Mouse (Mus musculus): ENCODE results near the gene Ethe1. TPM values are rescaled to one million over a fixed set of nuclear protein-coding genes. Genes with fewer than 3 reads are reported as not detected.
"Not testable (repeated sequence)": the region's sequence is repeated elsewhere in the genome, so short reads cannot be mapped to it uniquely, and the experiment has no call there.

Gene Ethe1
- total and polyA plus RNA-seq, 2 experiments, result 71.1 to 227 TPM

- Histone ChIP-seq H3K79me2 (ENCODE audit: control insufficient read depth, insufficient read depth, low read length) (0 out of 2 replicates have a peak, but pooled peaks cover under 1% of the 10 kb centered on the region), H3K27ac (replicated peaks; ENCODE audit: insufficient read depth, low read depth, low read length) (no peak overlapping the region), H3K4me1 (ENCODE audit: control insufficient read depth, insufficient read depth, low read length) (no peaks in the 10 kb centered on the region), H3K27me3 (ENCODE audit: control insufficient read depth, insufficient read depth, low read length) (no peaks in the 10 kb centered on the region), H3K9ac (ENCODE audit: low read depth, low read length) (no peak overlapping the region), H3K4me3 (ENCODE audit: insufficient read depth, low read depth, low read length) (no peak overlapping the region), H3K36me3 (ENCODE audit: control insufficient read depth, insufficient read depth, low read length) (peaks cover 29% of the 10 kb centered on the region)
- 83% methylated on average over 8 of the region's 8 CpGs for WGBS
- DNase-seq (ENCODE audit: extremely low read depth, low read depth, low spot score), result no peak
- TF ChIP-seq POLR2A (IDR thresholded peaks at IDR 0.05; ENCODE audit: extremely low read depth, insufficient read depth, low read length), result no peak
- TF ChIP-seq CTCF (IDR thresholded peaks at IDR 0.05; ENCODE audit: low read depth, low read length), result no peak
Observed at GRCm38 (mm10) chr7:24617763-24618162, 30.4 kb downstream of the Ethe1 start.

- H3K36me3 ChIP-seq (ENCODE audit: control insufficient read depth, insufficient read depth, low read length), result peaks cover 31% of the 10 kb centered on the region
- H3K79me2 ChIP-seq (ENCODE audit: control insufficient read depth, insufficient read depth, low read length); H3K4me3 ChIP-seq (ENCODE audit: insufficient read depth, low read depth, low read length); H3K4me1 ChIP-seq (ENCODE audit: control insufficient read depth, insufficient read depth, low read length); H3K27me3 ChIP-seq (ENCODE audit: control insufficient read depth, insufficient read depth, low read length); H3K27ac ChIP-seq (replicated peaks; ENCODE audit: insufficient read depth, low read depth, low read length); DNase-seq (ENCODE audit: extremely low read depth, low read depth, low spot score); H3K9ac ChIP-seq (ENCODE audit: low read depth, low read length): not testable (repeated sequence)
- WGBS, result 97% methylated on average over 8 of the region's 8 CpGs
Observed at GRCm38 (mm10) chr7:24618374-24618773, 31.0 kb downstream of the Ethe1 start.

GRCm38 (mm10) chr7:24619671-24620397, 32.5 kb downstream of the Ethe1 start:
- Histone ChIP-seq H3K4me1 (ENCODE audit: control insufficient read depth, insufficient read depth, low read length) (no peaks in the 10 kb centered on the region), H3K9ac (ENCODE audit: low read depth, low read length) (no peak overlapping the region), H3K79me2 (ENCODE audit: control insufficient read depth, insufficient read depth, low read length) (no peaks in the 10 kb centered on the region), H3K36me3 (ENCODE audit: control insufficient read depth, insufficient read depth, low read length) (peaks cover 32% of the 10 kb centered on the region), H3K27ac (replicated peaks; ENCODE audit: insufficient read depth, low read depth, low read length) (no peak overlapping the region), H3K4me3 (ENCODE audit: insufficient read depth, low read depth, low read length) (no peak overlapping the region), H3K27me3 (ENCODE audit: control insufficient read depth, insufficient read depth, low read length) (no peaks in the 10 kb centered on the region)
- 90% methylated on average over 13 of the region's 13 CpGs for WGBS
- TF ChIP-seq POLR2A (IDR thresholded peaks at IDR 0.05; ENCODE audit: extremely low read depth, insufficient read depth, low read length), result no peak
- 0 out of 2 replicates have a peak, but pooled peaks have one; percentile 1 for TF ChIP-seq CTCF (IDR thresholded peaks at IDR 0.05; ENCODE audit: low read depth, low read length)
- no peak for DNase-seq (ENCODE audit: extremely low read depth, low read depth, low spot score)

- Histone ChIP-seq H3K27me3 (ENCODE audit: control insufficient read depth, insufficient read depth, low read length) (no peaks in the 10 kb centered on the region), H3K36me3 (ENCODE audit: control insufficient read depth, insufficient read depth, low read length) (peaks cover 34% of the 10 kb centered on the region), H3K27ac (replicated peaks; ENCODE audit: insufficient read depth, low read depth, low read length) (no peak overlapping the region), H3K4me1 (ENCODE audit: control insufficient read depth, insufficient read depth, low read length) (no peaks in the 10 kb centered on the region), H3K9ac (ENCODE audit: low read depth, low read length) (no peak overlapping the region), H3K79me2 (ENCODE audit: control insufficient read depth, insufficient read depth, low read length) (no peaks in the 10 kb centered on the region), H3K4me3 (ENCODE audit: insufficient read depth, low read depth, low read length) (no peak overlapping the region)
- TF ChIP-seq CTCF (IDR thresholded peaks at IDR 0.05; ENCODE audit: low read depth, low read length) (0 out of 2 replicates have a peak, but pooled peaks have one; percentile 8), POLR2A (IDR thresholded peaks at IDR 0.05; ENCODE audit: extremely low read depth, insufficient read depth, low read length) (no peak)
- 93% methylated on average over 3 of the region's 3 CpGs for WGBS
- no peak for DNase-seq (ENCODE audit: extremely low read depth, low read depth, low spot score)
Observed at GRCm38 (mm10) chr7:24621193-24621592, 33.9 kb downstream of the Ethe1 start.

GRCm38 (mm10) chr7:24622967-24623366, 35.6 kb downstream of the Ethe1 start:
- no peak overlapping the region for H3K27ac ChIP-seq (replicated peaks; ENCODE audit: insufficient read depth, low read depth, low read length)
- TF ChIP-seq CTCF (IDR thresholded peaks at IDR 0.05; ENCODE audit: low read depth, low read length), result no peak
- no peak for TF ChIP-seq POLR2A (IDR thresholded peaks at IDR 0.05; ENCODE audit: extremely low read depth, insufficient read depth, low read length)
- H3K79me2 ChIP-seq (ENCODE audit: control insufficient read depth, insufficient read depth, low read length), result no peaks in the 10 kb centered on the region
- no peak overlapping the region for H3K9ac ChIP-seq (ENCODE audit: low read depth, low read length)
- WGBS, result 88% methylated on average over 6 of the region's 6 CpGs
- H3K36me3 ChIP-seq (ENCODE audit: control insufficient read depth, insufficient read depth, low read length), result peaks cover 29% of the 10 kb centered on the region
- no peaks in the 10 kb centered on the region for H3K27me3 ChIP-seq (ENCODE audit: control insufficient read depth, insufficient read depth, low read length)
- no peak overlapping the region for H3K4me3 ChIP-seq (ENCODE audit: insufficient read depth, low read depth, low read length)
- DNase-seq (ENCODE audit: extremely low read depth, low read depth, low spot score), result no peak
- no peaks in the 10 kb centered on the region for H3K4me1 ChIP-seq (ENCODE audit: control insufficient read depth, insufficient read depth, low read length)

Measured in liver, adult 2 months (tissue).